Mouse (Mus musculus): ENCODE data around the gene Gm28230. TPM values are rescaled to one million over a fixed set of nuclear protein-coding genes. Genes with fewer than 3 reads are reported as not detected.

Gm28230 gene
- total and polyA plus RNA-seq, 3 experiments, result not detected

GRCm38 (mm10) chr2:74741979-74742277 lies 15.4 kb downstream of the Gm28230 start:
- H3K27ac ChIP-seq (ENCODE audit: control insufficient read depth, low read depth, low read length), result no peak overlapping the region
- no peaks in the 10 kb centered on the region for H3K4me1 ChIP-seq (ENCODE audit: control insufficient read depth in 1 of 2, insufficient read depth in 2 of 2, low read length in 2 of 2)
- peaks cover 0 to 2% of the 10 kb centered on the region in 2 experiments; a peak in 3 of 4 replicates for H3K27me3 ChIP-seq (ENCODE audit: control insufficient read depth in 1 of 2, insufficient read depth in 2 of 2, low read length in 2 of 2)
- no peak for DNase-seq (ENCODE audit: low read depth, low spot score)
- TF ChIP-seq CHD2 (IDR thresholded peaks at IDR 0.05; ENCODE audit: low read length), result no peak
- TF ChIP-seq GATA1 (IDR thresholded peaks at IDR 0.05; ENCODE audit: low read depth, low read length), result no peak
- TF ChIP-seq RCOR1 (IDR thresholded peaks at IDR 0.05; ENCODE audit: low read depth, low read length), result no peak
- TF ChIP-seq BHLHE40 (IDR thresholded peaks at IDR 0.05; ENCODE audit: borderline replicate concordance, low read depth, low read length), result no peak
- TF ChIP-seq NRF1 (IDR thresholded peaks at IDR 0.05; ENCODE audit: insufficient read depth, low read depth, low read length, poor library complexity, severe bottlenecking), result no peak
- no peak for TF ChIP-seq MAFK (IDR thresholded peaks at IDR 0.05; ENCODE audit: borderline replicate concordance, low read depth, low read length)
- TF ChIP-seq MYC (IDR thresholded peaks at IDR 0.05; ENCODE audit: low read depth, low read length), result no peak
- TF ChIP-seq E2F4 (IDR thresholded peaks at IDR 0.05; ENCODE audit: borderline replicate concordance, low read depth, low read length), result no peak
- TF ChIP-seq UBTF (IDR thresholded peaks at IDR 0.05; ENCODE audit: borderline replicate concordance, insufficient read depth, low read depth, low read length), result no peak
- TF ChIP-seq NELFE (IDR thresholded peaks at IDR 0.05; ENCODE audit: low read depth, low read length), result no peak
- no peak for TF ChIP-seq POLR2AphosphoS5 (IDR thresholded peaks at IDR 0.05; ENCODE audit: borderline replicate concordance, low read depth, low read length)
- no peak for TF ChIP-seq RAD21 (IDR thresholded peaks at IDR 0.05; ENCODE audit: low read depth, low read length)
- no peak for TF ChIP-seq SMC3 (IDR thresholded peaks at IDR 0.05; ENCODE audit: low read depth, low read length)
- no peak for TF ChIP-seq MEF2A (IDR thresholded peaks at IDR 0.05; ENCODE audit: extremely low read depth, insufficient replicate concordance, low read depth, low read length, poor library complexity, severe bottlenecking)
- no peak for TF ChIP-seq TBP (IDR thresholded peaks at IDR 0.05; ENCODE audit: low read depth, low read length)
- H3K36me3 ChIP-seq (ENCODE audit: control insufficient read depth in 1 of 2, insufficient read depth in 2 of 2, low read length in 2 of 2), result no peaks in the 10 kb centered on the region
- no peak overlapping the region for H3K4me3 ChIP-seq (ENCODE audit: control insufficient read depth in 1 of 2, insufficient read depth in 1 of 2, low read depth in 2 of 2, low read length in 2 of 2)
- H3K9me3 ChIP-seq (replicated peaks; ENCODE audit: insufficient read depth, low read length), result no peaks in the 10 kb centered on the region
- no peaks in the 10 kb centered on the region for H3K79me2 ChIP-seq (ENCODE audit: control insufficient read depth, insufficient read depth, low read length, poor library complexity)
- no peak overlapping the region for H3K9ac ChIP-seq (ENCODE audit: control insufficient read depth, low read depth, low read length, poor library complexity, severe bottlenecking)

DNA sequence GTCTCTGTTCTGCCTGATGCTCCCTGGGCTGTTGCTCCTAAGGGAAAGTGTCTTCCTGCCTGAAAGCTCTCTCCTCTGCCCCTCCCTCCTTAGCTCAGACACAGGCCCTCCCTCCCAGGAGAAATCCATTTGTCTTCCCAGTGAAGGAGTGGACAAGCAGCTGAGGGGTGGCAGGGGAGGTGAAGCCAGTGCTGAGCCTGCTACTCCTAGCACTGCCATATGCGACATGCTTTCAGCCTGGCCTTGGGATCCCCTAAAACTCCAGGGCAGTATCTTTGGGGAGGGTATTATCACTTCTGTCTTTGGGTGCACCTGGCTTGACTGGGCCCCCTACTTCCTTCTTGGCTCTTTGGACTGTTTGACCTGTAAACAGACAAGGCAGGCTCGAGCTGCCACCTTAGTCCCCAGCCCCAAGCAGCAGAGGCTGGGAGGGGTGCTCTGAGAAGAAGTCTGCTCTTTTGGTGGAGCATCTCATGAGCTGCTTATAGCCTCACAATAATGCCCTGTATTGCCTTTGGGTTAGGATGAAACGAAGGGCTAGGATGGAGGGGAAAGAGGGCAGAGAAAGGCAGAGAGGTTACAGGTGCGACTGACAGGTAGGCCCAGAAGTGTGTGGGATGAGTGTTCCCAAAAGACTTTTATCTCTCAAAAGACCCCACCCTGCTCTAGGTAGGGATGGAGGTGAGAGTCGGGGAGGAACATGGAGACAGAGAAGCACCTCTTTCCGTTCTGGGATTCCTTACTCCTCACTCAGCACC lies 19.2 kb downstream of the Gm28230 start:
- Histone ChIP-seq H3K9ac (ENCODE audit: control insufficient read depth, low read depth, low read length, poor library complexity, severe bottlenecking) (no peak overlapping the region), H3K27me3 (ENCODE audit: control insufficient read depth in 1 of 2, insufficient read depth in 2 of 2, low read length in 2 of 2) (peaks cover 0 to 2% of the 10 kb centered on the region in 2 experiments; a peak in 3 of 4 replicates), H3K36me3 (ENCODE audit: control insufficient read depth in 1 of 2, insufficient read depth in 2 of 2, low read length in 2 of 2) (no peaks in the 10 kb centered on the region), H3K79me2 (ENCODE audit: control insufficient read depth, insufficient read depth, low read length, poor library complexity) (no peaks in the 10 kb centered on the region), H3K4me1 (ENCODE audit: control insufficient read depth in 1 of 2, insufficient read depth in 2 of 2, low read length in 2 of 2) (no peaks in the 10 kb centered on the region), H3K9me3 (replicated peaks; ENCODE audit: insufficient read depth, low read length) (no peaks in the 10 kb centered on the region), H3K4me3 (ENCODE audit: control insufficient read depth in 1 of 2, insufficient read depth in 1 of 2, low read depth in 2 of 2, low read length in 2 of 2) (no peak overlapping the region), H3K27ac (ENCODE audit: control insufficient read depth, low read depth, low read length) (no peak overlapping the region)
- no peak for DNase-seq (ENCODE audit: low read depth, low spot score)
- TF ChIP-seq E2F4 (IDR thresholded peaks at IDR 0.05; ENCODE audit: borderline replicate concordance, low read depth, low read length), result no peak
- TF ChIP-seq HCFC1 (IDR thresholded peaks at IDR 0.05; ENCODE audit: low read depth, low read length), result no peak
- TF ChIP-seq MYC (IDR thresholded peaks at IDR 0.05; ENCODE audit: low read depth, low read length), result no peak
- TF ChIP-seq ZKSCAN1 (IDR thresholded peaks at IDR 0.05; ENCODE audit: low read depth, low read length), result no peak
- no peak for TF ChIP-seq RAD21 (IDR thresholded peaks at IDR 0.05; ENCODE audit: low read depth, low read length)
